Mouse (Mus musculus): ENCODE results near the gene Mfsd11.

- TF ChIP-seq POLR2A (IDR thresholded peaks at IDR 0.05; ENCODE audit: borderline replicate concordance, extremely low read depth, insufficient read depth, insufficient read length, poor library complexity, severe bottlenecking): no peak
- TF ChIP-seq CTCF (IDR thresholded peaks at IDR 0.05; ENCODE audit: borderline replicate concordance, extremely low read depth, insufficient read depth, insufficient read length): no peak
Measured at GRCm38 (mm10) chr11:116857183-116857850, 5.1 kb downstream of the Mfsd11 start.
